ENCODE assay signal across 8 mouse cellular contexts in the genomic region with DNA sequence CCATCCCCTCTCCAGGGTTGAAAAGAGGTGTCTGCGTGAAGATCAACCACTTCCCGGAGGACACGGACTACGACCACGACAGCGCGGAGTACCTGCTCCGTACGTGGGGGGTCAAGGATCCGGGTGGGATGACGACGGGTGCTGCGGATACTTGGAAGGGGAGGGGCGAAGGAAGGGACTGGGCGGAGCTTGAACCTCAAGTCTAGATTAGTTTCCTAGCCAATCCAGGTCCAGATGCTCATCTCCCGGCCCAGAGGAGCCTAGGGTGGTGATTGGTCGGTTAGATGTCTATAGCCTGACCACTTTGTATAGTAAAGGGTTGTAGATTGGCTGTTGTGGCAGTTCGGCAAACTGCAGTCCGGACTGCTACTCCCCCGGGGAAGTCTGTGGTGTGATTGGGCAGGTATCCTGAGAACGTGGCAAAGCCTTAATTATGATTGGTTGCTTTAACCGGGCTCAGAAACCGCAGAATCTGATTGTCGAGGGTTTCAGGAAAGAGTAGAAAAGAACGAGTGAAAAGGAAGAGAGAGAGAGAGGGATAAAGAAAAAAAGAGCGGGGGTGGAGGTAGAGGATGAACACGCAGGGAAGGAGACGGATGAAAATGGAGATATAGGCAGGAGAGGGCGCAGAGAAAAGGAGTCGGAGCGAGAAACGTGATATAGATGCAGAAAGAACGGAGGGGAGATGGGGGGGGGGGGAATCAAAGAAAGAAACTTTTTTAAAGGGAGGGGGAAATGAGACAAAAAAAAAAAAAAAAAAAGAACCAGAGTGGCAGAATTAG. TPM values are rescaled to one million over a fixed set of nuclear protein-coding genes. Genes with fewer than 3 reads are reported as not detected.
DNase-seq lines count a peak whose midpoint lies in the region; ATAC-seq and TF ChIP-seq lines count a peak whose summit lies in the region.

No protein-coding gene starts in this region.

- peak overlapping the region; percentile 30 for H3K4me3 ChIP-seq in embryonic fibroblast, embryonic 13.5 days (ENCODE audit: insufficient read depth, low read length)
- peak overlapping the region; percentile 24 for H3K4me3 ChIP-seq in intestine, postnatal 0 days (ENCODE audit: low read depth, low read length)

- H3K27me3 ChIP-seq in intestine, postnatal 0 days (replicated peaks; ENCODE audit: control insufficient read depth, insufficient read depth, low read length): peaks cover 57% of the 10 kb centered on the region

- H3K4me1 ChIP-seq in embryonic fibroblast, embryonic 13.5 days (ENCODE audit: control insufficient read depth, insufficient read depth, low read length): no peaks in the 10 kb centered on the region
- no peaks in the 10 kb centered on the region for H3K4me1 ChIP-seq in intestine, postnatal 0 days (replicated peaks; ENCODE audit: control insufficient read depth, insufficient read depth, low read length)

- no peak overlapping the region for H3K27ac ChIP-seq in embryonic fibroblast, embryonic 13.5 days (ENCODE audit: insufficient read depth, low read length)
- no peak overlapping the region for H3K27ac ChIP-seq in intestine, postnatal 0 days (ENCODE audit: low read depth, low read length)

- no peak for ATAC-seq in intestine, postnatal 0 days

- no peaks in the 10 kb centered on the region for H3K9me3 ChIP-seq in intestine, postnatal 0 days (ENCODE audit: control insufficient read depth)

- H3K4me2 ChIP-seq in intestine, postnatal 0 days (replicated peaks; ENCODE audit: low read depth): peak overlapping the region; percentile 50

- peak; percentile 66 for DNase-seq in left cerebral cortex, adult 11 months (ENCODE audit: low spot score)
- no peak for DNase-seq in left cerebral cortex, adult 18-20 months (ENCODE audit: low spot score in 2 of 2)
- DNase-seq in adrenal gland, postnatal 36 days: peak; percentile 33 to 71
- DNase-seq in lung, postnatal 36 days: peak; percentile 7
- DNase-seq in right cerebral cortex, postnatal 14 days: peak; percentile 48
- DNase-seq in adipocyte (ENCODE audit: low spot score): no peak

- H3K9ac ChIP-seq in intestine, postnatal 0 days (ENCODE audit: low read depth, low read length): no peak overlapping the region

- H3K36me3 ChIP-seq in intestine, postnatal 0 days (ENCODE audit: control insufficient read depth, insufficient read depth): no peaks in the 10 kb centered on the region

- TF ChIP-seq POLR2A in embryonic fibroblast, embryonic 13.5 days (IDR thresholded peaks at IDR 0.05; ENCODE audit: low read depth, low read length): peak; percentile 60; the same call in 1 of the 2 replicates

- no peak for TF ChIP-seq CTCF in embryonic fibroblast, embryonic 13.5 days (IDR thresholded peaks at IDR 0.05; ENCODE audit: borderline replicate concordance, insufficient read depth, low read length)
- TF ChIP-seq CTCF in intestine, postnatal 0 days (IDR thresholded peaks at IDR 0.05; ENCODE audit: low read depth): no peak

- WGBS in intestine, postnatal 0 days: under 1% methylated on average over 33 of the region's 33 CpGs

RNA-seq across cellular contexts. Expression of gene Cacng6, which starts 12.6 kb away (rescaled TPM):
- 1 to 10 TPM; 1.0 to 1.9 TPM for total RNA-seq in left cerebral cortex, adult 18-20 months (2021)
- not detected for total RNA-seq in adrenal gland, postnatal 36 days (2021)
- not detected in 2 replicates for polyA plus RNA-seq in embryonic fibroblast, embryonic 13.5 days (2011; ENCODE audit: insufficient read length, low read depth, missing spikeins)
- polyA plus RNA-seq in intestine, postnatal 0 days (2015; fragmentation: Nextera tagmentation; extraction: Ambion mirVana): 0.22 and 0.33 TPM in 2 replicates

RNA-seq across cellular contexts. Expression of gene Cacng8, which starts 20.9 kb away (rescaled TPM):
- 100 to 1,000 TPM; 166 TPM for total RNA-seq in left cerebral cortex, adult 18-20 months (2021)
- total RNA-seq in adrenal gland, postnatal 36 days (2021): 1 to 10 TPM; 2.0 to 5.1 TPM
- 3.7 and 4.1 TPM in 2 replicates for polyA plus RNA-seq in embryonic fibroblast, embryonic 13.5 days (2011; ENCODE audit: insufficient read length, low read depth, missing spikeins)
- 0.27 and 0.85 TPM in 2 replicates for polyA plus RNA-seq in intestine, postnatal 0 days (2015; fragmentation: Nextera tagmentation; extraction: Ambion mirVana)

Comparison
In these comparisons a context has a peak if more than half of its experiments do, and no peak if none do; other contexts are left out.
1. DNase-seq: peak in left cerebral cortex, adult 11 months (single experiment), adrenal gland, postnatal 36 days (2 of 2), lung, postnatal 36 days (single experiment) and right cerebral cortex, postnatal 14 days (single experiment); none in left cerebral cortex, adult 18-20 months (0 of 2) and adipocyte (single experiment).
2. RNA of gene Cacng8, which starts 20.9 kb away (total RNA-seq): 166 TPM in left cerebral cortex, adult 18-20 months; 2.0 to 5.1 TPM in adrenal gland, postnatal 36 days; every median in the first group is over 10 times any median in the second.